Mouse (Mus musculus): ENCODE results near the gene Rps28. TPM values are rescaled to one million over a fixed set of nuclear protein-coding genes. Genes with fewer than 3 reads are reported as not detected.
A peak's percentile ranks its signal among the peaks of the same experiment; 100 is the strongest.

Gene Rps28
- polyA plus RNA-seq, 1 experiment from 2014 or later: 653 TPM

DNA sequence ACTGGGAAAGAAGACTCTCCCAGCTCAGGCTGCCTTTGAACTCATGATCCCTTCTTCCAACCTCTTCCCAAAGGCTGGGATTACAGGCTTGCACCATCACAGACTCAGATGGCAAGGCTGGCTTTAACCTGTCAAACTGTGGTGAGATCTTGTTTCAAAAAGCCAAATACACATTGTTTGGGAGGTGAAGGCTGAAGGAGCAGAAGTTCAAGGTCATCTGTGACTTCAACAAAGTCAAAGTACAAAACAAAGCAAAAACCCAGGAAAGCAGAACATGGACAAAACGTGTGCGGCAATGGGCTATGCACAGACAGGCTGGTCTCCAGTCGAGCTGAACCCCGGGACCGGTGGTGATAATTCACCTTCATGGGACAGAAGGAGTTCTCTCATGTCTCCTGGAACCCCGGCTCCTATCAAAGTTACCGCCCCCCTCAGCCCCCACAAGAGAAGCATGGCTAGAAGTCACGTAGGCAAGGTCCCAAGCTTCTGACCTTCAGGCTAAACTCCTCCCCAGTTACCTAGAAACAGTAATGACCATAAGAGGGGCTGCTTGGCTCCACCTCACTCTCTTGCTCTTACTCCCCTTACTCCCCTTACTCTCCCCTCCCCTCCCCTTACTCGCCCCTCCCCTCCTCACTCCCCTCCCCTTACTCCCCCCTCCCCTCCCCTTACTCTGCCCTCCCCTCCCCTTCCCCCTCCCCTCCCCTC, 17.0 kb downstream of the Rps28 start:
- no peak for DNase-seq
- Histone ChIP-seq H3K4me3 (replicated peaks; ENCODE audit: low read depth, low read length) (no peak overlapping the region), H3K4me1 (ENCODE audit: control insufficient read depth, insufficient read depth, low read length) (no peaks in the 10 kb centered on the region), H3K9me3 (ENCODE audit: control insufficient read depth, low read length) (no peaks in the 10 kb centered on the region), H3K27me3 (ENCODE audit: control insufficient read depth, insufficient read depth, low read length) (no peaks in the 10 kb centered on the region), H3K27ac (replicated peaks; ENCODE audit: low read depth, low read length) (no peak overlapping the region), H3K9ac (replicated peaks; ENCODE audit: low read length) (no peak overlapping the region), H3K4me2 (ENCODE audit: low read length) (no peak overlapping the region), H3K36me3 (ENCODE audit: control insufficient read depth, insufficient read depth, low read length) (no peaks in the 10 kb centered on the region)
- ATAC-seq (ENCODE audit: low FRiP score, low TSS enrichment): no peak
- 71% methylated on average over 8 of the region's 9 CpGs for WGBS

DNA sequence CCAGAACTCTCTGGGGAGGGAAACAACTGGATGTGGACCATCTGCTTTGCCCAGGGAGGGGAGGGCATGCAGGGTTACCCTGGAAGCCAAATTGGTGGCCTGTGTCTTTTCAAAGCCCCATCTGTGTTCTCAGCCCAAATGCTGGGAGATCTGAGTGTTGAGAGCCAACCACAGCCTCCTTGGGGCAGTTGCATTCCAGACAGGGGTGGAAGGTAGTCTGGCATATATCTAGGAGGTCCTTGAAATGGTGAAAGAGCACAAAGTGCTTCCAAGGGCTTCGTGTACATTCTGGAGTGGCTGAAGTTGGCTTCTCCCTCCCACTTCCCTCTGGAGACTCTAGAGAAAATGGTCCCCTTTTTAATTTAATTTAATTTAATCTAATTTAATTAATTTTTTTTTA, 19.6 kb downstream of the Rps28 start:
- Histone ChIP-seq H3K9me3 (ENCODE audit: control insufficient read depth, low read length) (no peaks in the 10 kb centered on the region), H3K27ac (replicated peaks; ENCODE audit: low read depth, low read length) (no peak overlapping the region), H3K4me1 (ENCODE audit: control insufficient read depth, insufficient read depth, low read length) (no peaks in the 10 kb centered on the region), H3K27me3 (ENCODE audit: control insufficient read depth, insufficient read depth, low read length) (no peaks in the 10 kb centered on the region), H3K4me2 (ENCODE audit: low read length) (no peak overlapping the region), H3K9ac (replicated peaks; ENCODE audit: low read length) (no peak overlapping the region), H3K4me3 (replicated peaks; ENCODE audit: low read depth, low read length) (no peak overlapping the region), H3K36me3 (ENCODE audit: control insufficient read depth, insufficient read depth, low read length) (no peaks in the 10 kb centered on the region)
- WGBS: 56% methylated on average over 1 of the region's 1 CpGs
- no peak for DNase-seq
- no peak for ATAC-seq (ENCODE audit: low FRiP score, low TSS enrichment)

DNA sequence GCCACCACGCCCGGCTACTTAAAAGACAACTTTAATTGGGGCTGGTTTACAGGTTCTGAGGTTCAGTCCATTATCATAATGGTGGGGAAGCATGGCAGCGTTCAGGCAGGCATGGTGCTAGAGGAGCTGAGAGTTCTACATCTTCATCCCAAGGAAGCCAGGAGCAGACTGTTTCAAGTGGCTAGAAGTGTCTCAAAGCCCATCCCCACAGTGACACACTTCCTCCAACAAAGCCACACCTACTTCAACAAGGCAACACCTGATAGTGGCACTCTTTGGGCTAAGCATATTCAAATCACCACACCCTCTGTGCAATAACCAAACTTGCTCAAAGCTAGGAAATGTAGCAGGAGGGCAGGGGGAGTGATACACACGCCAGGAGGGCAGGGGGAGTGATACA, 20.2 kb downstream of the Rps28 start:
- no peak for DNase-seq
- Histone ChIP-seq H3K36me3 (ENCODE audit: control insufficient read depth, insufficient read depth, low read length) (no peaks in the 10 kb centered on the region), H3K27me3 (ENCODE audit: control insufficient read depth, insufficient read depth, low read length) (no peaks in the 10 kb centered on the region), H3K4me1 (ENCODE audit: control insufficient read depth, insufficient read depth, low read length) (no peaks in the 10 kb centered on the region), H3K9me3 (ENCODE audit: control insufficient read depth, low read length) (no peaks in the 10 kb centered on the region), H3K27ac (replicated peaks; ENCODE audit: low read depth, low read length) (no peak overlapping the region), H3K4me3 (replicated peaks; ENCODE audit: low read depth, low read length) (no peak overlapping the region), H3K9ac (replicated peaks; ENCODE audit: low read length) (no peak overlapping the region), H3K4me2 (ENCODE audit: low read length) (no peak overlapping the region)
- WGBS: 59% methylated on average over 4 of the region's 4 CpGs
- no peak for ATAC-seq (ENCODE audit: low FRiP score, low TSS enrichment)

DNA sequence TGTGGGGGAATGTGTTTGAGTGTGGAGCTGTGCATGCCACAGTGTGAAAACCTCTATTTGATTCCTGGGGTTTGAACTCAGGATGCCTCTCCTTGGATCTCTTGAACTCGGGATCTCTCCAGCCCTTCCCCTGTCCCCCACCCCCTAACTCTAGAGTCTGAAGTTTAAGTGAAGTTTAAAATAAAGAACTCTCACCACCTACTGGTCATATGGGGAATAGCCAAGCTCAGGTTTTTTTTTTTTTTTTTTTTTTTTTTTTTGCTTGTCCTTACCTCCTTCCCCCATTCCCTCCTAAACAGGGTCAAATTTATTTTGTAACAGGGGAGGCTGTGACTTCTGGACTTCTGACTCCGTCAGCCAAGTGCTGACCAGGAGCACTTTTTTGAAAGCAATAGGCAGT, 22.1 kb downstream of the Rps28 start:
- 4% methylated on average over 2 of the region's 2 CpGs for WGBS
- H3K4me2 ChIP-seq (ENCODE audit: low read length): no peak overlapping the region
- DNase-seq: peak; percentile 63
- no peak overlapping the region for H3K27ac ChIP-seq (replicated peaks; ENCODE audit: low read depth, low read length)
- H3K36me3 ChIP-seq (ENCODE audit: control insufficient read depth, insufficient read depth, low read length): no peaks in the 10 kb centered on the region
- H3K9ac ChIP-seq (replicated peaks; ENCODE audit: low read length): no peak overlapping the region
- H3K9me3 ChIP-seq (ENCODE audit: control insufficient read depth, low read length): no peaks in the 10 kb centered on the region
- no peaks in the 10 kb centered on the region for H3K27me3 ChIP-seq (ENCODE audit: control insufficient read depth, insufficient read depth, low read length)
- no peaks in the 10 kb centered on the region for H3K4me1 ChIP-seq (ENCODE audit: control insufficient read depth, insufficient read depth, low read length)
- no peak for ATAC-seq (ENCODE audit: low FRiP score, low TSS enrichment)
- no peak overlapping the region for H3K4me3 ChIP-seq (replicated peaks; ENCODE audit: low read depth, low read length)

DNA sequence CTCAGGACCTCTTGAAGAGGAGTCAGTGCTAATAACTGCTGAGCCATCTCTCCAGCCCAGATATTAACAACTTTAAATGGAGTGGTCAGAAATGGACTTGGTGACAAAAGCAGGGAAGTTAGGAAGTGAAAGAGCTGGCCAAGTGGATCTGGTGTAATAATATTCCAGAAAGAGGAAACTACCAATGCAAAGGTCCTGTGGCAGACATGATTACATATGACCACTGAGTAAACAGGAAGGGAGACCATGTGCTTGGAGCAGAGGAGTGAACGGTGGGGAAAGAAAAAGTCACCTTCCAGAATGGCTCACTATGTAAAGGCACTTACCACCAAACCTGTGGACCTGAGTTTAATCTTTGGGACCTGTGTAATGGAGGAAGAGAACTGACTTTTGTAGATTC, 25.1 kb downstream of the Rps28 start:
- no peak for ATAC-seq (ENCODE audit: low FRiP score, low TSS enrichment)
- H3K4me2 ChIP-seq (ENCODE audit: low read length): no peak overlapping the region
- WGBS: 73% methylated on average over 1 of the region's 1 CpGs

DNA sequence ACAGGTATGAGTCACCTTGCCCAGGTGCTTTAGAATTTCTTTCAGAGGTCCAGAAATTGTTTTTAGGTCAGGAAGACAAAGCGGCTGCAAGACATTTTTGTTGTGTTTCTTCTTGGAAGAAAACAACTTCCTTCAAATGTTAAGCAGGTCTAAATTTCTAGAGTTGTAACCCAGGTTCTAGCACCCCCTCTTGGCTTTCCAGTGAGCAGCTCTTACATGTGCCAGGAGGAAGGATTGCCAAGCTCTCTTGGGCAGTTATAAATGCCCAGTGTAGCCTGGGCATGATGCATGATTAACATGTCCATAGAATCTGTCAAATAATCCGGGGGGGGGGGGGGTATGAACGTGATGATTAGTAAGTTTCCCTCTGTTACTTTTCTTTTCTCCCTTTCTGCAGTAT, 26.1 kb downstream of the Rps28 start:
- 55% methylated on average over 3 of the region's 3 CpGs for WGBS

More for the DNA sequence above, 25.1 kb downstream of the Rps28 start:
- DNase-seq: no peak
- no peaks in the 10 kb centered on the region for H3K4me1 ChIP-seq (ENCODE audit: control insufficient read depth, insufficient read depth, low read length)
- no peak overlapping the region for H3K4me3 ChIP-seq (replicated peaks; ENCODE audit: low read depth, low read length)
- H3K27me3 ChIP-seq (ENCODE audit: control insufficient read depth, insufficient read depth, low read length): no peaks in the 10 kb centered on the region
- no peak overlapping the region for H3K9ac ChIP-seq (replicated peaks; ENCODE audit: low read length)
- H3K9me3 ChIP-seq (ENCODE audit: control insufficient read depth, low read length): no peaks in the 10 kb centered on the region
- H3K36me3 ChIP-seq (ENCODE audit: control insufficient read depth, insufficient read depth, low read length): no peaks in the 10 kb centered on the region
- H3K27ac ChIP-seq (replicated peaks; ENCODE audit: low read depth, low read length): no peak overlapping the region

DNA sequence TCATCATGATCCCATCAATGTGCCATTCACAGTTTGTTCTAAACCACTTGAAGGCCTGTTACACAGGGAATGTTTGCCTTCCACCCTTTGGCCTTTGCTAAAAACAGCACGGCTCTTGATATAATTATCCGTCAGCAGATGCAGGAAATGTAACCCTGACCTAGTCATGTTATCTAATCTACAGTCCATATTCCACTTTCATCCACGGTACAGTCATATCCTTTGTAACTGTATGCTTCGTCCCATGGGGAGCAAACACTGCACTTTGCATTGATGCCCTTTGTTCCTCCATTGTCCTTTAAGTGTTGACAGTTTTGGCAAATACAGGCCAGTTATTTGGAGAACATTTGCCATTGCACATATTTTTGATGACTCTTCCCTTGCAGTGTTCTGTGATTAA, 35.6 kb downstream of the Rps28 start:
- H3K4me2 ChIP-seq (ENCODE audit: low read length): no peak overlapping the region
- H3K4me3 ChIP-seq (replicated peaks; ENCODE audit: low read depth, low read length): no peak overlapping the region
- WGBS: 88% methylated on average over 4 of the region's 4 CpGs
- ATAC-seq (ENCODE audit: low FRiP score, low TSS enrichment) (no peak), DNase-seq (no peak)
- H3K9ac ChIP-seq (replicated peaks; ENCODE audit: low read length): no peak overlapping the region
- H3K27ac ChIP-seq (replicated peaks; ENCODE audit: low read depth, low read length): no peak overlapping the region
- no peaks in the 10 kb centered on the region for H3K36me3 ChIP-seq (ENCODE audit: control insufficient read depth, insufficient read depth, low read length)
- no peaks in the 10 kb centered on the region for H3K27me3 ChIP-seq (ENCODE audit: control insufficient read depth, insufficient read depth, low read length)
- no peaks in the 10 kb centered on the region for H3K9me3 ChIP-seq (ENCODE audit: control insufficient read depth, low read length)
- H3K4me1 ChIP-seq (ENCODE audit: control insufficient read depth, insufficient read depth, low read length): no peaks in the 10 kb centered on the region

More for the DNA sequence above, 26.1 kb downstream of the Rps28 start:
- H3K9me3 ChIP-seq (ENCODE audit: control insufficient read depth, low read length): no peaks in the 10 kb centered on the region
- H3K4me2 ChIP-seq (ENCODE audit: low read length): no peak overlapping the region
- H3K9ac ChIP-seq (replicated peaks; ENCODE audit: low read length): no peak overlapping the region
- H3K4me1 ChIP-seq (ENCODE audit: control insufficient read depth, insufficient read depth, low read length): no peaks in the 10 kb centered on the region
- ATAC-seq (ENCODE audit: low FRiP score, low TSS enrichment): no peak
- no peaks in the 10 kb centered on the region for H3K27me3 ChIP-seq (ENCODE audit: control insufficient read depth, insufficient read depth, low read length)
- H3K36me3 ChIP-seq (ENCODE audit: control insufficient read depth, insufficient read depth, low read length): no peaks in the 10 kb centered on the region
- peak; percentile 20 for DNase-seq
- H3K4me3 ChIP-seq (replicated peaks; ENCODE audit: low read depth, low read length): no peak overlapping the region
- H3K27ac ChIP-seq (replicated peaks; ENCODE audit: low read depth, low read length): no peak overlapping the region

DNA sequence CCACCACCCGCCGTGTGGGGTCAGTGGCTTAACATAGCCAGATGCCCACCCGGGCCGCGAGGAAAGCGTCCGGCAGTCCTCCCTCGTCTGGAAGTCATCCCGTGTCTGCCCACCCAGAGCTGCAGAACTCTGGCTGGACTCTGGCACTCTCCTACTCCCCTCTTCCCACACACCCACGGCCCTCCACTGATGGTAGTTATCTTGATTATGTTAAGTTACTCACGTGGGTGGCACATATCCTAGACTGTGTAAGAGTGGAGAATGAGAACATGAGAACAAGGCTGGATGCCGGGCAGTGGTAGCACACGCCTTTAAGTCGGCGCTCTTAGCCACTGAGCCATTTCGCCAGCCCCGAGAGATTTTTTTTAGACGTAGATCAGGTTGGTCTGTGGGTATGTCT, 38.0 kb downstream of the Rps28 start:
- Histone ChIP-seq H3K36me3 (ENCODE audit: control insufficient read depth, insufficient read depth, low read length) (no peaks in the 10 kb centered on the region), H3K9ac (replicated peaks; ENCODE audit: low read length) (no peak overlapping the region), H3K9me3 (ENCODE audit: control insufficient read depth, low read length) (no peaks in the 10 kb centered on the region), H3K27ac (replicated peaks; ENCODE audit: low read depth, low read length) (no peak overlapping the region), H3K27me3 (ENCODE audit: control insufficient read depth, insufficient read depth, low read length) (no peaks in the 10 kb centered on the region), H3K4me1 (ENCODE audit: control insufficient read depth, insufficient read depth, low read length) (peaks cover 4% of the 10 kb centered on the region; the same call in 1 of the 2 replicates), H3K4me3 (replicated peaks; ENCODE audit: low read depth, low read length) (no peak overlapping the region), H3K4me2 (ENCODE audit: low read length) (no peak overlapping the region)
- DNase-seq (no peak), ATAC-seq (ENCODE audit: low FRiP score, low TSS enrichment) (no peak)
- 84% methylated on average over 18 of the region's 18 CpGs for WGBS

DNA sequence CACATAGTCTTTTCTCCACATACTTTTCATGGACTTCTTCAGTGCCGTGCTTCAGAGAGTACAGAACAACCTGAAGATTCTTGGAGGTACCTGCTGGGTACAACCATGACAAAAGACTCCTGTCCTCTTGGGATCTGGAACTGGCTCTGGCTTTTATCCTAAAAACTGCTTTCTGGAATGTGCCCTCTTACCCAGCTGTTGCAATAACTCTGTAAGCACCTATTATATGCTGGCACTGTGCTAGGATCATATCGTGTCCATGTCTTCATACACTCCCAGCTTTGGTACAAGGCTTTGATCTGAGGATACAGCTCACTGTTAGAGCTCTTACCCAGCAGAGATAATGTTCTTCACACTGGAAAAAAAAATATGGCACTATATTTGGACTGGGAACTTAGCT, 39.4 kb downstream of the Rps28 start:
- Histone ChIP-seq H3K27ac (replicated peaks; ENCODE audit: low read depth, low read length) (no peak overlapping the region), H3K36me3 (ENCODE audit: control insufficient read depth, insufficient read depth, low read length) (no peaks in the 10 kb centered on the region), H3K9ac (replicated peaks; ENCODE audit: low read length) (no peak overlapping the region), H3K4me1 (ENCODE audit: control insufficient read depth, insufficient read depth, low read length) (peaks cover 4% of the 10 kb centered on the region; the same call in 1 of the 2 replicates), H3K27me3 (ENCODE audit: control insufficient read depth, insufficient read depth, low read length) (no peaks in the 10 kb centered on the region), H3K9me3 (ENCODE audit: control insufficient read depth, low read length) (no peaks in the 10 kb centered on the region), H3K4me3 (replicated peaks; ENCODE audit: low read depth, low read length) (no peak overlapping the region), H3K4me2 (ENCODE audit: low read length) (no peak overlapping the region)
- 87% methylated on average over 2 of the region's 2 CpGs for WGBS
- DNase-seq (no peak), ATAC-seq (ENCODE audit: low FRiP score, low TSS enrichment) (no peak)
